Mouse (Mus musculus): ENCODE results near the gene Pip5kl1.

DNA sequence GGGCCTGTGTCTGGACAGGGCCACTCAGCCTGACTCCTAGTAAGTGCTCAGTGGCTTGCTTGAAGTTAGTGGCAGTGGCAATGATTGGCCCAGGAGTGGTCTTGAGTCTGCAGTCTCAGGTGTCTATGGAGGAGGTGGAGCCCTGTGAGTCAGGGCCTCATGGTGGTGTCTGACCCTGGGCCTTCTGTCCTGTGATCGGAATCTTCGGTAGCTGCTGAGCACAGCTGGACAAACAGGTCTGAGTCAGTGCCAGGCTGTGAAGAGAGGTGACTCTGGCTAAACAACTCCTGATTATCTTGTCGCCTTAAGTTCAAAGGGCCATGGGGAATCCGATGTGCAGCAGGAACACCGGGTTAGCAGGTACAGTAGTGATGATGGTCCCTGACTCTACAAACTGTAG is 27.2 kb upstream of the Pip5kl1 start:
- TF ChIP-seq CTCF (IDR thresholded peaks at IDR 0.05; ENCODE audit: borderline replicate concordance, insufficient read depth, low read length), result no peak
- no peak for TF ChIP-seq POLR2A (IDR thresholded peaks at IDR 0.05; ENCODE audit: low read depth, low read length)

All from embryonic fibroblast, embryonic 13.5 days (primary cell).